Mouse (Mus musculus): Measurements from ENCODE around the gene Cntrl. TPM values are rescaled to one million over a fixed set of nuclear protein-coding genes. Genes with fewer than 3 reads are reported as not detected.

Cntrl gene
- polyA plus RNA-seq, 1 experiment = 0.63 TPM

DNA sequence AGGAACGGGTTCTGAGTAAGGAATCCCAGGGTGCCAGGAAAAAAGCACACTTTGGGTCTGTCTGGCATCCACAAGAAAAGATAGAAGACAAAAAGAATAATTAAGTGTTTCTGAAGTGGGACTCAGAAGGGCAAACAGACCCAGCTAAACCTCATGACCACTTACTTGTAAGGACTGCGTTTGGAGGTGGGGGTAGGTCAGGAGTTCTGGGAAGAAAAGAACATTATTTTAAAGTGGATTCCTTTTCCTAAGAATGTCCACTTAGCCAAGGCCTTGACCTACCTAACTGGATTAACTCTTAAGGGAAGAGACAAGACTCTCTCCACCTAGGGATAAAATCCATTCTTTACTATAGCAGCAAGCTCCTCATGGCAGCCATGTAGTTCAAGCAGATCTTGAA is 36.7 kb upstream of the Cntrl start:
- TF ChIP-seq GATA1 (IDR thresholded peaks at IDR 0.05; ENCODE audit: low read length) = no peak
- TF ChIP-seq TAL1 (IDR thresholded peaks at IDR 0.05; ENCODE audit: low read length) = no peak
- Histone ChIP-seq H3K9me3 (ENCODE audit: control insufficient read depth, low read length) (no peaks in the 10 kb centered on the region), H3K4me3 (replicated peaks) (no peak overlapping the region), H3K4me1 (ENCODE audit: control insufficient read depth) (no peaks in the 10 kb centered on the region), H3K27me3 (ENCODE audit: control insufficient read depth) (no peaks in the 10 kb centered on the region), H3K36me3 (ENCODE audit: control insufficient read depth) (no peaks in the 10 kb centered on the region)

DNA sequence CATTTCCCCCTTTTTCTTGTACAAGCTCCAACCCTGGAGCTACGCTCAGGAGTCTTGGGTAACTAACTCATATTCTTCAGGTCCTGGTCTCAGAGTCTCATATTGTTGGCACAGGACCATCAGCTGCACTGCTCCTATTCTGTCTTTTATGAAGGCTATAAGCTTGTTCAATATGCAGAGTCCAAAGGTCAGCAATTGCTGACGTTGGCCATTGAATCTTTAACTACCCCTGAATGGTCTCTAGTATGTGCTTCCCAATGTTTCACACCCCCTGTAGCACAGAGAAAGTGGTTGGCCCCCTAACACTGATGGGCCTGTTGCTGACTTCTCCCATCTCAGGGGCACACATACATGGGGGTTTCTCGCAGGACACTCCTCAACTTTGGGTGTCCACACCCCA is 35.0 kb upstream of the Cntrl start:
- no peak overlapping the region for H3K4me3 ChIP-seq (replicated peaks)
- TF ChIP-seq GATA1 (IDR thresholded peaks at IDR 0.05; ENCODE audit: low read length) (no peak), TAL1 (IDR thresholded peaks at IDR 0.05; ENCODE audit: low read length) (no peak)
- H3K4me1 ChIP-seq (ENCODE audit: control insufficient read depth) = no peaks in the 10 kb centered on the region
- no peaks in the 10 kb centered on the region for H3K27me3 ChIP-seq (ENCODE audit: control insufficient read depth)
- no peaks in the 10 kb centered on the region for H3K9me3 ChIP-seq (ENCODE audit: control insufficient read depth, low read length)
- H3K36me3 ChIP-seq (ENCODE audit: control insufficient read depth) = no peaks in the 10 kb centered on the region

DNA sequence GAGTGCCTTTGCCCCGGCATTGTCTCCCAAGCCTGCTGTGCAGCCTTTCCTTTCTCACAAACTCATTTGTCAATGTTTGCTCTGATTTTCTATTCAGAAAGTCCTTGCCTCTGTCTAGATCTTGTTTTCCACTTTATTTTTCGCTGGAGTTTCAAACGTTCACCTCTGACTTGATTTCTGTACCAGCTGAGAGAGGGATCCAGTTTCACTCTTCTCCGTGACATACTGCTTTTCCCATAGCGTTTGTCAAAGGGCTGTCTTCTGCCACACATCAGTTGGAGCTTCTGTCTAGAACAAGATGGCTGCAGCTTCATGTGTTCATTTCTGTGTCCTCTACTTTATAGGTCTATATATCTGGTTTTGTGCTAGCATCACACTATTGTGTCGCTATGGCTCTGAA is 30.1 kb upstream of the Cntrl start:
- no peaks in the 10 kb centered on the region; the same call in 1 of the 2 replicates for H3K36me3 ChIP-seq (ENCODE audit: control insufficient read depth)
- TF ChIP-seq GATA1 (IDR thresholded peaks at IDR 0.05; ENCODE audit: low read length) (no peak), TAL1 (IDR thresholded peaks at IDR 0.05; ENCODE audit: low read length) (no peak)

DNA sequence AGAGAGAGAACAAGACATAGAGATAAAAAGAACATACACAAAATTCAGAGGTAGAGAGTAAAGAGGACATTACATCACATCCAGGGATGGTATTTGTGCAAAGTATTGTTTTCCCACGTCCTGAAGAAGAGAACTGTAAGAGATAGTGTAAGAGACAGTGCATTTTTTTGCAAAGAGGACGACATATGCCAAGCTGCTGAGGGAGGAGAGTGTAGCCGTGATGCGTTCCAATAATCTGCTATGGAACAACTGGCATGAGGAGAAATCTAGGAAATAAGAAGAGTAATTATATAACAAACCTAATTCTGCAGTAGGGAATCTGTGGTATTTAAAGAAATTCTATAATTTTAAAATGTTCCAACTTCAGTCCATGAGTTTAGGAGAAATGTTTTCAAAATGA is 21.9 kb upstream of the Cntrl start:
- H3K27me3 ChIP-seq (ENCODE audit: control insufficient read depth) = no peaks in the 10 kb centered on the region
- H3K4me3 ChIP-seq (replicated peaks) = no peak overlapping the region
- no peaks in the 10 kb centered on the region for H3K4me1 ChIP-seq (ENCODE audit: control insufficient read depth)
- TF ChIP-seq TAL1 (IDR thresholded peaks at IDR 0.05; ENCODE audit: low read length) (no peak), GATA1 (IDR thresholded peaks at IDR 0.05; ENCODE audit: low read length) (no peak)
- H3K9me3 ChIP-seq (ENCODE audit: control insufficient read depth, low read length) = no peaks in the 10 kb centered on the region
- H3K36me3 ChIP-seq (ENCODE audit: control insufficient read depth) = no peaks in the 10 kb centered on the region; the same call in 1 of the 2 replicates

More for the DNA sequence above, 30.1 kb upstream of the Cntrl start:
- Histone ChIP-seq H3K4me3 (replicated peaks) (no peak overlapping the region), H3K27me3 (ENCODE audit: control insufficient read depth) (no peaks in the 10 kb centered on the region), H3K9me3 (ENCODE audit: control insufficient read depth, low read length) (no peaks in the 10 kb centered on the region), H3K4me1 (ENCODE audit: control insufficient read depth) (no peaks in the 10 kb centered on the region)

DNA sequence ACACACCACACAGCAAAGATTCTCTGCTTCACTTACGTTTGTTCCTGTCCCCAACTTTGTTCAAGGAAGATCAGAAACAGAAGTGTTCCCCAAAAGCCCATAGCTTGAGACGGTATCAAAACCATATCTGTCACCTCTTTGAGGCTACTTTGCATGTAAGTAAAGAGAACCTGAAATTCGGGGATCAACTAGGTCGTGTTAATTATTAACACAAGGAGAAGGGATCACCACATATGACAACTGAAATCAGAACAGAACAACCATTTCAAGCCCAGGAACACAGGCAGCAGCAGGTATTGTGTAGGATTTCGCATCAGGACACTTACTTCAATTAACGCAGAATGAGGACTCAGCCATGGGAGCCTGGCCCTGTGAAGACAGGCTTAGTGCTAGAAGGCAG is 8.8 kb upstream of the Cntrl start:
- 0 out of 2 replicates have a peak, but pooled peaks cover 2% of the 10 kb centered on the region for H3K9me3 ChIP-seq (ENCODE audit: control insufficient read depth, low read length)
- H3K4me3 ChIP-seq (replicated peaks) = no peak overlapping the region
- no peak for TF ChIP-seq TAL1 (IDR thresholded peaks at IDR 0.05; ENCODE audit: low read length)
- no peak for TF ChIP-seq GATA1 (IDR thresholded peaks at IDR 0.05; ENCODE audit: low read length)
- no peaks in the 10 kb centered on the region for H3K36me3 ChIP-seq (ENCODE audit: control insufficient read depth)
- no peaks in the 10 kb centered on the region; the same call in 1 of the 2 replicates for H3K4me1 ChIP-seq (ENCODE audit: control insufficient read depth)
- no peaks in the 10 kb centered on the region for H3K27me3 ChIP-seq (ENCODE audit: control insufficient read depth)

DNA sequence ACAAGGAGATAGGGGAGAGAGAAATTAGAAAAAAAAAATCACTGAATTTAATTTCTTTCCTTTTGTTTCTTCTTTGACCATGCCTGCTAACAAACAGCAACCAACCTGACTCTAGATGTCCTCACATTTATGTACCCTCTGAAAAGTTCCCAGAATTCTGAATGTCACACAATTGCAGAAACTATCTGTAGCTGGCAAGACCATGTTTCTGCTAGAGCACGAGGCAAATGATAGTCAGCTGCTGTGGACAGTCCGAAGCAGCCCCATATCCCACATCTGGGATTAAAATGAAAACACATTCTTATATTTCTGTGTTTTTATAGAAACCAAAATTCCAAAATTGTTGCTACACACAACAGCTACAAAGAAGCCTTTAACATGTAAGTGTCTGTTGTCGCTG is 7.8 kb upstream of the Cntrl start, which contains the start of gene AI182371:
Gene AI182371, minus strand, starts transcription at position 101 of the 400 bp plus-strand sequence.
- H3K27me3 ChIP-seq (ENCODE audit: control insufficient read depth) = no peaks in the 10 kb centered on the region
- TF ChIP-seq TAL1 (IDR thresholded peaks at IDR 0.05; ENCODE audit: low read length) (no peak), GATA1 (IDR thresholded peaks at IDR 0.05; ENCODE audit: low read length) (no peak)
- H3K36me3 ChIP-seq (ENCODE audit: control insufficient read depth) = no peaks in the 10 kb centered on the region
- H3K9me3 ChIP-seq (ENCODE audit: control insufficient read depth, low read length) = 0 out of 2 replicates have a peak, but pooled peaks cover 2% of the 10 kb centered on the region
- no peak within 1 kb of the TSS for H3K4me3 ChIP-seq (replicated peaks)
- no peaks in the 10 kb centered on the region; the same call in 1 of the 2 replicates for H3K4me1 ChIP-seq (ENCODE audit: control insufficient read depth)

DNA sequence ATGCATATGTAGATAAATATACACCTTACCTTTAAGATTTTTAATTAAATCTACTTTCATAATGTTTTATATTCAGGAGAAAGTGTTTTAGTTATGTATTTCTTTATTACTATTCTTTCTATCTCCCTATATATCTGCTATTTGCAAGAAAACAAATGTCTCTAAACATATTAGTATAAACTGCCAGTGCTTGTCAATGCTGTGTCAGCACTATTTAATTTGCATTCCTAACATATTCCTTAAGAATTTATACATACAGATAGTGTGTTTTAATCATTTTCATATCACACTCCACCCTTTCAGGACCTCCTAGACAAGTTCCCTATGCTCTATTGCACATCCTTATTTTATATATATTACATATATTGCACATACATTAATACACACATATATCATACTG is 6.5 kb upstream of the Cntrl start:
- H3K27me3 ChIP-seq (ENCODE audit: control insufficient read depth) = no peaks in the 10 kb centered on the region
- H3K9me3 ChIP-seq (ENCODE audit: control insufficient read depth, low read length) = 0 out of 2 replicates have a peak, but pooled peaks cover 1% of the 10 kb centered on the region
- TF ChIP-seq GATA1 (IDR thresholded peaks at IDR 0.05; ENCODE audit: low read length) (no peak), TAL1 (IDR thresholded peaks at IDR 0.05; ENCODE audit: low read length) (no peak)
- no peaks in the 10 kb centered on the region for H3K36me3 ChIP-seq (ENCODE audit: control insufficient read depth)
- H3K4me3 ChIP-seq (replicated peaks) = no peak overlapping the region
- H3K4me1 ChIP-seq (ENCODE audit: control insufficient read depth) = no peaks in the 10 kb centered on the region; the same call in 1 of the 2 replicates

DNA sequence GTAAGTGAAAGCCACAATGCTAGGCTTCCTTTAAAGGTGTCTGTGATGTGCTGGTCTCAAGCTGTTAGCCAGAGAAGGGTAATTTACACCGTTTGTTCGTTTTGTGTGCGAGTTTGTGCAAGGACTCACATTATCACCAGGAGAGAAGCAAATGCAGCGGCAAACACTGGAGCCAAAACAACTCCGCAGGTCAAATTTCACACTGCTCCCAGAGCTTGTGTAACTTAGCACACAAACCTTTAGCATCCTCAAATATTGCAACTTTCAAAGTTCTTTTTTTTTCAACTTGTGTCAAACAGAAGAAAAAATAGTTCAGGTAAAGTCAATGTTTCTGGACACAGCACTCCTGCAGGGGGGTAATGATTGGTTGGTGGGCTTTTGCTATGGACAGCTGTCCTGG is 5.7 kb upstream of the Cntrl start:
- Histone ChIP-seq H3K36me3 (ENCODE audit: control insufficient read depth) (no peaks in the 10 kb centered on the region), H3K4me3 (replicated peaks) (no peak overlapping the region), H3K27me3 (ENCODE audit: control insufficient read depth) (no peaks in the 10 kb centered on the region), H3K4me1 (ENCODE audit: control insufficient read depth) (peaks cover 3% of the 10 kb centered on the region), H3K9me3 (ENCODE audit: control insufficient read depth, low read length) (no peaks in the 10 kb centered on the region)
- no peak for TF ChIP-seq GATA1 (IDR thresholded peaks at IDR 0.05; ENCODE audit: low read length)
- TF ChIP-seq TAL1 (IDR thresholded peaks at IDR 0.05; ENCODE audit: low read length) = no peak

DNA sequence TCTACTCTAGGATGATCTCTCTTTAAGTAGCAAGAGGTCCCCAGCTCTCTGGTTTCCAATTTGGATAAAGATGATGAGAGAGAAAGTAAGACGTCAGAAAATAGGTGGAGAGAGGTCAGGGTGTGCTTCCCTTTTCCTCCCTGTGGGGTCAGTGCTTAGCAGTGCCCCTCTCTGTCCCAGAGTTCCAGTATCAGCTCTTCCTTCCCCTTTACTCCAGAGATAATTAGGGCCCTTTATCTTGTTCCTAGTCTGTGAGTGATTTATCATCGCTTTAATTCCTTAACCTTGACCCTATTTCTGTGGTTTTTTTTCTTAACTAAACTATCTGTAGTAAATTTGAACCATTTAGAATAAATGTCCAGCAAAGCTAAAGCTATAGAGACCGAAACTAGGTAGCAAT is 4.4 kb upstream of the Cntrl start:
- Histone ChIP-seq H3K4me3 (replicated peaks) (no peak overlapping the region), H3K4me1 (ENCODE audit: control insufficient read depth) (peaks cover 15% of the 10 kb centered on the region), H3K36me3 (ENCODE audit: control insufficient read depth) (no peaks in the 10 kb centered on the region), H3K27me3 (ENCODE audit: control insufficient read depth) (no peaks in the 10 kb centered on the region), H3K9me3 (ENCODE audit: control insufficient read depth, low read length) (no peaks in the 10 kb centered on the region)
- no peak for TF ChIP-seq GATA1 (IDR thresholded peaks at IDR 0.05; ENCODE audit: low read length)
- no peak for TF ChIP-seq TAL1 (IDR thresholded peaks at IDR 0.05; ENCODE audit: low read length)

Measured in erythroblast, embryonic 14.5 days (primary cell).